Mouse (Mus musculus) ES-CJ7 (cell line): ENCODE measurements at regions not wholly inside any gene's neighbourhood (a gene's known extent, or its start where the extent isn't known, plus 50 kb on each side); places are given as distances from the start of the nearest gene placed in this dataset.
A peak's percentile ranks its signal among the peaks of the same experiment; 100 is the strongest.

Experiments used
- DNase-seq: peaks from one replicate; pipeline ENCODE4 v3.0.0; 2011; ENCODE audit warnings: low read depth, low spot score

DNA sequence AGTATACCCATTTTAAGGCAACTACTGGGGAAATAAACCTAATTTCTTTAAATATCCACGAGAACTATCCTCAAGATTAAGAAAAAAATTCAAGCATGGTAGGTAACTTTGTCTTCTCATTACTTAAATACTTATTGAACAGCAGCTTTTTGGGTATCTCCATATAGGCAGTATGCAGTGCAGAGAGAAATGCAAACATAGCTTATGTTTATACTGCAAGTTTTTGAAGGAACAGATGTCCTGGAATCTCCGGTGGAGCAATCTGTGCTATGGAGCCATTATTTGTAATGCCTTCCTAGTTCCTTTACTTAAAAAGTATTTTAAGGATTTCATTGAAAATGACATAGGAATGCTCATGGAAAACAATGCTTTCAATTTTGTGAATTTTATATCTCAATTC, 91.7 kb upstream of the Adgrb3 start:
- DNase-seq: no peak

DNA sequence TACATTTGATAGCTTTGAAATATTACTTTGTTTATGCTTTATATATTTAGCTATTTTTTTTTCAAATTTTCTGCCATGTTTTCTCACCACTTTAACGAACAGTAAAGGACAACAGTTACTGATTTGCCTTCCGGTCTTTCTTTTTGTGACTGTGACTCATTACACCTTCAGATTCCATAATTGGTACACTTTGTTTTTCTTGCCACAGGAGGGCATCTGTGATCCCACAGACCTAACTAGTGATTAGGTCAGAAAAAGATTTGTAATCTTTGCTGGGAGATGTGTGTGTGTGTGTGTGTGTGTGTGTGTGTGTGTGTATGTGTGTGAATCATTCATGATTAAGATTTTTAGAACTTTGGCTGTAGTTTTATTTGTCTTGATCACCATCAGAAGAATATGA, 64.7 kb upstream of the Adgrb3 start:
- DNase-seq: no peak

DNA sequence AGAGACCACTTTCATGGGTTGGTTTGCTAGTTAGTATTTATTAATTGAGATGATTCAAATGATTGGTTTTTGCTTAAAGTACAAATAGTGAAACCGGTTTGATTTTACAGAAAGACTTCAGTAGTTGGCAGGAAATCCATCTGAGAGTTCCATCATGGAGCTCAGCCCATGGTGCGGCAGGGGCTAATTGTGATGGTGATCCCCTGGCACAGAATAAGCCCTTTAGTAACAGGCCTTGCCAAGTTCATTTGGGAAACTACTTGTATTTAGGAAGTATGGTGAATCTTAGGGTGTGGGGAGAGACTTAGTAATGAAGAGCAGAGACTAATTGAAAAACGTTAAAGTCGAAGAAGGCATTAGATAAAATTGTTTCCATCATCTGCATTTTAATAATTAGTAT, 63.5 kb upstream of the Adgrb3 start:
- DNase-seq: no peak

DNA sequence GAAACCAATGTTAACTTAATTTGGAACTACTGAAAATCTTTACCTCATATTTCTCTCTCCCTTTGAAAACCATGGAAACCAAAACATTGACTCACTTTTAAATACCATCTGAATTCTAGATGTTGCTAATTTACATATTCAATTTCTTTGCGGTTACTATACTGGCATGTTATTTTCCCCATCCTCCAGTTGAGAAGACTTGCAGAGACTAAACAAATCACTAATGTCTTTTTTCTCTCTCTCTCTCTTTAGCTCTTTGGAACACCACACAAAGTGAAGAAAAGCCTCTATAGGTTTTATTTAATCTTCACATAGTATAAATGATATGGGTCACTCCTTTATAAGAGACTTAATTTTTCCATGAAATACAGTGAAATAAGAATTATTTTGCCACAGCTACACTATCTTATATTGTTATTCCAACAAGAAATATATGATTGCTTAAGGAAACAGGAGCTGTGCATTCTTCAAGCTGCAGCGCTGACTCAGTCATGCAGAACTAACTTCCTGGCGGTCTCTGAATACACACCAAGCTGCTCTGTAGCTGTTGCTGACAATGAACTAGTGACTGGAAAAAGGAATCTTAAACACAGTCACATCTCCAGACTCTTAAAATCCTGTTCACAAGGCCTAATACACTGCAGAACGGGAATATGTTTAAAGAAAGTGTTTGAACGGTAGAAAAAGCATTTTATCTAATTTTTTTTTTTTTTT, 62.7 kb upstream of the Adgrb3 start:
- no peak for DNase-seq

DNA sequence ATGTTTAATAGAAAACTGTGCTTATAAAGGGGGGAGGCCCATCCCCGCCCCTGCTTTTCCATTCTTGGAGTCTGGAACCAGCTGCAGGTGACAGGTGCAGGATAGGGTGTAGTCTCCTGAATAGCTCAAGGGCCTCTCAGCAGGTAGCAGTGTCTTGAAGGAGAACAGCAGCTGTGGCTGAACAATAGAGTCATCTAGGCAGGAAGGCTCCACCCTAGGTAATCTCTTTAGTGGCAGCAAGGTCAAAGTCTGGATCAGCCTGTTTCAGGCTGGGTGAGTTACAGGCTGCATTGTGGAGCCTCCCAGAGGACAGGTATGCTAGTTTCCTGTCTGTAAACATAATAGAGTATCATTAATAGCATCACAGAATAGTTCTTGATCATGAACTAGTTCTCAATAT, 58.5 kb upstream of the Adgrb3 start:
- peak; percentile 73 for DNase-seq

DNA sequence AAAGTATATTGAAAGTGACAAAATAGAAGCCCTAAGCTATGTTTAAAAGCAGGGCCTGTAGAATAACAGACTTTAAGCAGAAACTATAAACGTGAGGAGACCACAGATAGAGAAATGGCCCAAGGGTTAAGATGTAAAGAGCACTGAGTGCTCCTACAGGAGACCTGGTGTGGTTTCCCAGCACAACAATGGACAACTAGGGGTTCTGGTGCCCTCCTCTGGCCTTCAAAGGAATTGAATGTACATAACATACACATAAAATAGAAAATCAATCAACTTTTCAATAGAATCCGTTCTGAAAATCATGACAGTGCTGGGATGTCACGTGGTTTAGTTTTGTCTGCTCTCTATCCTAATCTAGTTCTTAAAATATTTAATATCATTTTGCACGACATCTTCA, 55.5 kb upstream of the Adgrb3 start:
- DNase-seq: peak; percentile 70
